Mouse (Mus musculus) limb, embryonic 11.5 days (tissue): Measurements from ENCODE around the gene Olfr1369-ps1. TPM values are rescaled to one million over a fixed set of nuclear protein-coding genes. Genes with fewer than 3 reads are reported as not detected.

Source experiments
- ATAC-seq: fragments of 200-750 bp; cut with Nextera tagmentation; 2 replicates; pipeline ENCODE4 v1.8.0; 2017; ENCODE audit warnings: low read depth; ENCODE audit not compliant: insufficient number of reproducible peaks, low FRiP score, low TSS enrichment
- DNase-seq: peaks from one replicate; pipeline ENCODE4 v3.0.0-alpha.2; 2015; ENCODE audit warnings: low spot score
- H3K27ac ChIP-seq: fragments of 300-500 bp; sonication (generic); replicated peaks from 2 replicates; pipeline ENCODE4 v1.5.1; 2014; ENCODE audit warnings: low read depth, mild to moderate bottlenecking, low read length
- H3K27me3 ChIP-seq: fragments of 300-500 bp; sonication (generic); 2 replicates; pipeline ENCODE4 v1.6.1; 2014; ENCODE audit warnings: mild to moderate bottlenecking, low read length, mixed read lengths; ENCODE audit not compliant: control insufficient read depth, insufficient read depth
- H3K36me3 ChIP-seq: fragments of 300-500 bp; sonication (generic); 2 replicates; pipeline ENCODE4 v1.6.1; 2014; ENCODE audit warnings: mild to moderate bottlenecking, low read length, moderate library complexity, mixed read lengths; ENCODE audit not compliant: control insufficient read depth, insufficient read depth
- H3K4me1 ChIP-seq: fragments of 300-500 bp; sonication (generic); 2 replicates; pipeline ENCODE4 v1.6.1; 2014; ENCODE audit warnings: low read length, mixed read lengths; ENCODE audit not compliant: control insufficient read depth, insufficient read depth
- H3K4me2 ChIP-seq: fragments of 300-500 bp; sonication (generic); 2 replicates; pipeline ENCODE4 v1.6.1; 2014; ENCODE audit warnings: low read depth, mild to moderate bottlenecking, moderate library complexity; ENCODE audit not compliant: severe bottlenecking
- H3K4me3 ChIP-seq: fragments of 300-500 bp; sonication (generic); 2 replicates; pipeline ENCODE4 v1.5.1; 2014; ENCODE audit warnings: low read depth, low read length
- H3K9ac ChIP-seq: fragments of 300-500 bp; sonication (generic); 2 replicates; pipeline ENCODE4 v1.6.1; 2014; ENCODE audit warnings: mild to moderate bottlenecking, low read length
- H3K9me3 ChIP-seq: fragments of 300-500 bp; sonication (generic); 2 replicates; pipeline ENCODE4 v1.6.1; 2016; ENCODE audit warnings: low read length; ENCODE audit not compliant: control insufficient read depth
- WGBS: fragments of 180-500 bp; shearing (Covaris S2); extraction: QIAGEN DNeasy Blood & Tissue Kit; methylation state at CpG from one replicate; pipeline ENCODE4 v1.1.7; 2014; 5-methylcytosine and 5-hydroxymethylcytosine counted together
- polyA plus RNA-seq: library from polyadenylated mRNA; unstranded; fragments of >200 nt; fragmentation: Nextera tagmentation; extraction: Ambion mirVana; gene quantifications from 2 replicates; pipeline ENCODE4 v1.2.1, GENCODE M21; 2014

Gene Olfr1369-ps1
- polyA plus RNA-seq, 1 experiment from 2014 or later: not detected

- DNase-seq (no peak), ATAC-seq (no peak)
- no peaks in the 10 kb centered on the region for H3K36me3 ChIP-seq
- H3K9ac ChIP-seq: no peak overlapping the region
- no peaks in the 10 kb centered on the region for H3K4me1 ChIP-seq
- no peaks in the 10 kb centered on the region for H3K9me3 ChIP-seq
- no peaks in the 10 kb centered on the region for H3K27me3 ChIP-seq
- no peak overlapping the region for H3K4me2 ChIP-seq
- no peak overlapping the region for H3K27ac ChIP-seq
- WGBS: 62% methylated on average over 5 of the region's 5 CpGs
- H3K4me3 ChIP-seq: no peak overlapping the region
Measured at GRCm38 (mm10) chr13:21162591-21162990, 51.3 kb downstream of the Olfr1369-ps1 start.

GRCm38 (mm10) chr13:21166936-21167909, 55.9 kb downstream of the Olfr1369-ps1 start:
- Histone ChIP-seq H3K9ac (peak overlapping the region; percentile 40; the same call in 1 of the 2 replicates), H3K36me3 (no peaks in the 10 kb centered on the region), H3K4me1 (peaks cover 4% of the 10 kb centered on the region; the same call in 1 of the 2 replicates), H3K4me2 (peak overlapping the region; percentile 73), H3K9me3 (no peaks in the 10 kb centered on the region), H3K27me3 (no peaks in the 10 kb centered on the region), H3K27ac (no peak overlapping the region), H3K4me3 (peak overlapping the region; percentile 48)
- peak; percentile 89 for DNase-seq
- under 1% methylated on average over 27 of the region's 27 CpGs for WGBS
- 0 out of 2 replicates have a peak, but pooled peaks have one; percentile 24 for ATAC-seq

GRCm38 (mm10) chr13:21167910-21168300, 56.6 kb downstream of the Olfr1369-ps1 start:
- DNase-seq (peak; percentile 66), ATAC-seq (no peak)
- Histone ChIP-seq H3K9me3 (no peaks in the 10 kb centered on the region), H3K27me3 (no peaks in the 10 kb centered on the region), H3K9ac (no peak overlapping the region), H3K27ac (no peak overlapping the region), H3K4me3 (peak overlapping the region; percentile 48), H3K4me2 (peak overlapping the region; percentile 73), H3K36me3 (no peaks in the 10 kb centered on the region), H3K4me1 (peaks cover 4% of the 10 kb centered on the region; the same call in 1 of the 2 replicates)
- WGBS: under 1% methylated on average over 8 of the region's 8 CpGs

GRCm38 (mm10) chr13:21168371-21169011, 57.2 kb downstream of the Olfr1369-ps1 start:
- DNase-seq (peak; percentile 52), ATAC-seq (no peak)
- Histone ChIP-seq H3K9me3 (no peaks in the 10 kb centered on the region), H3K4me3 (peak overlapping the region; percentile 48), H3K9ac (no peak overlapping the region; the same call in 1 of the 2 replicates), H3K27me3 (no peaks in the 10 kb centered on the region), H3K27ac (no peak overlapping the region), H3K4me1 (peaks cover 4% of the 10 kb centered on the region; the same call in 1 of the 2 replicates), H3K4me2 (peak overlapping the region; percentile 73), H3K36me3 (no peaks in the 10 kb centered on the region)
- under 1% methylated on average over 16 of the region's 16 CpGs for WGBS

Other genes starting within 250 kb of the Olfr1369-ps1 start
- not detected in 2 replicates for gene Olfr1370, start 36.5 kb upstream of the Olfr1369-ps1 start, polyA plus RNA-seq
- not detected in 2 replicates for gene Olfr263, start 18.2 kb downstream of the Olfr1369-ps1 start, polyA plus RNA-seq
- gene Olfr1368, start 34.4 kb downstream of the Olfr1369-ps1 start, polyA plus RNA-seq: not detected in 2 replicates
- 183 and 190 TPM in 2 replicates for gene Trim27, start 68.0 kb downstream of the Olfr1369-ps1 start, polyA plus RNA-seq
- gene Gpx5, start 181.2 kb downstream of the Olfr1369-ps1 start, polyA plus RNA-seq: not detected in 2 replicates
- 0.51 and 0.88 TPM in 2 replicates for gene Gpx6, start 200.6 kb downstream of the Olfr1369-ps1 start, polyA plus RNA-seq
- gene Olfr1367, start 235.4 kb downstream of the Olfr1369-ps1 start, polyA plus RNA-seq: not detected in 2 replicates